1 mouse cellular context compared by ENCODE assay signal in the genomic region with DNA sequence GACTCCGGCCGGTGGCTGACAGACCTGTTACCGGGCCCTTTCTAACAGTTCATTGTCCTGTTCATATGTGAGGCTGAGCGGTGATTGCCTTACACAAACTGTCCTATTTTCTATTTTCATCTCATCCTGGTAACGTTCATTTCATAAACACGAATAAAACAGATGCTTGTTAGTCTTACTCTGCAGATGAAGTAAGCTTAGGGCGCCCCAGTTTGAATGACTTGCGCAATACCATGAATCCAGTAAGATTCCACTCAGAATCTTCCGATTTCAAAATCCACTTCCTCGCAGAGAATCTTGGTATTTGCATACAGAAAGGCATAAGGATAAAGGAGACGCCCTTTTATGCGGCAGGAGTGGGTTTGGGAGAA.
A peak's percentile ranks its signal among the peaks of the same experiment; 100 is the strongest.
TF ChIP-seq lines count a peak whose summit lies in the region.

No protein-coding gene starts in this region.

TF ChIP-seq in MEL, 35 proteins besides CTCF, POLR2A, EP300 and RAD21 (continued from another document):
- TF ChIP-seq CHD1 (IDR thresholded peaks at IDR 0.05; ENCODE audit: low read depth, low read length), result no peak
- no peak for TF ChIP-seq NELFE (IDR thresholded peaks at IDR 0.05; ENCODE audit: low read depth, low read length)
- TF ChIP-seq GABPA (IDR thresholded peaks at IDR 0.05; ENCODE audit: low read depth, low read length), result no peak
- TF ChIP-seq HCFC1 (IDR thresholded peaks at IDR 0.05; ENCODE audit: low read depth, low read length), result no peak
- no peak for TF ChIP-seq MAZ (IDR thresholded peaks at IDR 0.05; ENCODE audit: low read depth, low read length)
- peak; percentile 3; the same call in 1 of the 2 replicates for TF ChIP-seq ETS1 (IDR thresholded peaks at IDR 0.05; ENCODE audit: low read depth, low read length)
